Mouse (Mus musculus) midbrain, embryonic 12.5 days (tissue): Measurements from ENCODE around the gene Gigyf2. TPM values are rescaled to one million over a fixed set of nuclear protein-coding genes. Genes with fewer than 3 reads are reported as not detected.
"Not testable (repeated sequence)": the region's sequence is repeated elsewhere in the genome, so short reads cannot be mapped to it uniquely, and the experiment has no call there.

Experiments
- ATAC-seq: fragments of 200-750 bp; cut with Nextera tagmentation; 2 replicates; pipeline ENCODE4 v1.8.0; 2017; ENCODE audit warnings: low read depth, moderate TSS enrichment, moderate library complexity; ENCODE audit not compliant: low FRiP score
- H3K27ac ChIP-seq: fragments of 300-500 bp; sonication (generic); replicated peaks from 2 replicates; pipeline ENCODE4 v1.5.1; 2016; ENCODE audit warnings: mild to moderate bottlenecking
- H3K27me3 ChIP-seq: fragments of 300-500 bp; sonication (generic); 2 replicates; pipeline ENCODE4 v1.6.1; 2016; ENCODE audit warnings: mild to moderate bottlenecking
- H3K36me3 ChIP-seq: fragments of 300-500 bp; sonication (generic); 2 replicates; pipeline ENCODE4 v1.6.1; 2016
- H3K4me1 ChIP-seq: fragments of 300-500 bp; sonication (generic); 2 replicates; pipeline ENCODE4 v1.6.1; 2016
- H3K4me2 ChIP-seq: fragments of 300-500 bp; sonication (generic); replicated peaks from 2 replicates; pipeline ENCODE4 v1.6.1; 2016; ENCODE audit warnings: mild to moderate bottlenecking, moderate library complexity
- H3K4me3 ChIP-seq: fragments of 300-500 bp; sonication (generic); 2 replicates; pipeline ENCODE4 v1.5.1; 2016; ENCODE audit warnings: mild to moderate bottlenecking
- H3K9ac ChIP-seq: fragments of 300-500 bp; sonication (generic); replicated peaks from 2 replicates; pipeline ENCODE4 v1.6.1; 2016; ENCODE audit warnings: mild to moderate bottlenecking, moderate library complexity
- H3K9me3 ChIP-seq: fragments of 300-500 bp; sonication (generic); 2 replicates; pipeline ENCODE4 v1.6.1; 2016; ENCODE audit warnings: mild to moderate bottlenecking
- WGBS: fragments of 180-500 bp; shearing (Covaris S2); methylation state at CpG from one replicate; pipeline ENCODE4 v1.1.7; 2016; 5-methylcytosine and 5-hydroxymethylcytosine counted together
- polyA plus RNA-seq: library from polyadenylated mRNA; unstranded; fragments of >200 nt; fragmentation: Nextera tagmentation; extraction: Ambion mirVana; gene quantifications from 2 replicates; pipeline ENCODE4 v1.2.1, GENCODE M21; 2016

The Gigyf2 gene
- polyA plus RNA-seq, 1 experiment from 2014 or later = 64.3 TPM

GRCm38 (mm10) chr1:87467469-87467868 lies 140.7 kb downstream of the Gigyf2 start:
- H3K4me3 ChIP-seq = no peak overlapping the region
- H3K27me3 ChIP-seq = peaks cover 5% of the 10 kb centered on the region; the same call in 1 of the 2 replicates
- no peaks in the 10 kb centered on the region for H3K4me1 ChIP-seq
- H3K27ac ChIP-seq = no peak overlapping the region
- no peak overlapping the region for H3K9ac ChIP-seq
- no peak for ATAC-seq
- 84% methylated on average over 9 of the region's 9 CpGs for WGBS
- no peaks in the 10 kb centered on the region for H3K9me3 ChIP-seq
- no peak overlapping the region for H3K4me2 ChIP-seq
- no peaks in the 10 kb centered on the region for H3K36me3 ChIP-seq

DNA sequence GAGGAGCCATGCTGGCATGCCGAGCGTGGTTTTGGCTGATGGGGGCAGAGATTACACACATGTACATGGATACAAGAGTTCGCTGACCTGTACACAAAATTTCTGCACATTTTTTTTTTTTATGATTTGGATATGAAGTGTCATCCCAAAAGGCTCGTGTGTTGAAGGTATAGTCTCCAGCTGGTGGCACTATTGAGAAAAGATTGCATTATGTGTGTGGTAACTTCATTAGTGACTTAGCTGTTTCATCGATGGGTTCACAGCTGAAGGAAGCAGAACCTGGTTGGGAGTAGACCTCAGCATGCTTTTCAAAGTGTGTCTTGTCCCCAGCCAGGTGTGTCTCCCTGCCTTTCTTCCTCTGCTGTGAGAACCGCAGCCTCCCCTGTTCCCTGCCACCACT lies 141.5 kb downstream of the Gigyf2 start:
- no peak overlapping the region for H3K4me3 ChIP-seq
- H3K9ac ChIP-seq = no peak overlapping the region
- H3K9me3 ChIP-seq = no peaks in the 10 kb centered on the region
- peaks cover 5% of the 10 kb centered on the region; the same call in 1 of the 2 replicates for H3K27me3 ChIP-seq
- ATAC-seq = no peak
- H3K36me3 ChIP-seq = no peaks in the 10 kb centered on the region
- H3K27ac ChIP-seq = no peak overlapping the region
- H3K4me1 ChIP-seq = no peaks in the 10 kb centered on the region
- WGBS = 82% methylated on average over 6 of the region's 6 CpGs
- H3K4me2 ChIP-seq = no peak overlapping the region

GRCm38 (mm10) chr1:87469971-87470370 lies 143.2 kb downstream of the Gigyf2 start, which contains the start of gene Snorc:
Gene Snorc (plus strand): TSS chr1:87470271.
- not testable (repeated sequence) for H3K4me1 ChIP-seq, ATAC-seq, H3K36me3 ChIP-seq, H3K4me2 ChIP-seq, H3K9me3 ChIP-seq, H3K27ac ChIP-seq, H3K9ac ChIP-seq, H3K4me3 ChIP-seq
- 41% methylated on average over 8 of the region's 10 CpGs for WGBS
- peaks cover 19% of the 10 kb centered on the region for H3K27me3 ChIP-seq

DNA sequence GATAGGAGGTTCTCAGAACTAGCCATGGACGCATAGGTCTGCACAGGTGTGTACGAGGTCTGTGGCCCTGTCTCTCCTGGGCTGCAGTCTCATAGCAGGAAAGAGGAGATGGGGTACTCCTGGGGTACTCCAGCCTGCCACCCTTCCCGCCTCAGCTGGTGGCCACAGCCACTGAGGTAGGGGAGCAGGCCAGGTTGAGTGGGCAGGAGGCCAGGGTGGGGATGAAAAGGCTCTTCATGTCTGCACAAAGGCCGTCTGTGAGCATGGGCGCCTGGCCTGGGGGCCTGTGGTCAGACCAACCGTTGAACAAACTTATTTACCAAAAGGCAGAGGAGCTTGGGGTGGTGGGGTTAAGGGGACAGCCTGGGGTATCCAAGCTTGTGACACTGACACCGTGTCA lies 145.1 kb downstream of the Gigyf2 start:
- H3K9ac ChIP-seq = no peak overlapping the region
- H3K27me3 ChIP-seq = peaks cover 37% of the 10 kb centered on the region
- ATAC-seq = no peak
- 85% methylated on average over 7 of the region's 7 CpGs for WGBS
- H3K9me3 ChIP-seq = no peaks in the 10 kb centered on the region
- no peak overlapping the region for H3K4me3 ChIP-seq
- H3K4me2 ChIP-seq = no peak overlapping the region
- H3K4me1 ChIP-seq = peaks cover 11% of the 10 kb centered on the region; the same call in 1 of the 2 replicates
- H3K27ac ChIP-seq = no peak overlapping the region
- H3K36me3 ChIP-seq = no peaks in the 10 kb centered on the region

DNA sequence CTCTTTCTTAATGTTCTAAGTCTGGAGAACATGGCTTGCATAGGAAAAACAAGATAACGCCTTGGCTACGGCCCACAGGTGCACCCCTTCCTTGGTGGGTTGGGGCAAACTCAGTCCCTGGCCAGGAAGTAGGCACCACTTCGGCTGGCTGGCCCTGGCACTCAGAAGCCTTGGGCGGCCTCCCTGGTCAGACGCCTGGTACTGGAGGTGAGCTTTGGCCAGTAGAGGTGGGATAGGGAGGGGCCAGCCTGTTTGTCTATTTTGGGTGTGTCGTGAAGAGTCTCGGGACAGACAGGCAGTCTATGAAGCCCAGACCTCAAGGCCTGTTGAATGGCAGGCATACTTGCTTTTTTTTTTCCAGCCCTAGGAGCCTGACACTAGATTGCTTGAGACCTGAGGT lies 145.8 kb downstream of the Gigyf2 start:
- no peaks in the 10 kb centered on the region for H3K36me3 ChIP-seq
- H3K4me1 ChIP-seq = peaks cover 11% of the 10 kb centered on the region; the same call in 1 of the 2 replicates
- no peak overlapping the region for H3K27ac ChIP-seq
- H3K9me3 ChIP-seq = no peaks in the 10 kb centered on the region
- peaks cover 38% of the 10 kb centered on the region for H3K27me3 ChIP-seq
- no peak overlapping the region for H3K4me3 ChIP-seq
- ATAC-seq = no peak
- 93% methylated on average over 7 of the region's 7 CpGs for WGBS
- no peak overlapping the region for H3K9ac ChIP-seq
- H3K4me2 ChIP-seq = no peak overlapping the region

DNA sequence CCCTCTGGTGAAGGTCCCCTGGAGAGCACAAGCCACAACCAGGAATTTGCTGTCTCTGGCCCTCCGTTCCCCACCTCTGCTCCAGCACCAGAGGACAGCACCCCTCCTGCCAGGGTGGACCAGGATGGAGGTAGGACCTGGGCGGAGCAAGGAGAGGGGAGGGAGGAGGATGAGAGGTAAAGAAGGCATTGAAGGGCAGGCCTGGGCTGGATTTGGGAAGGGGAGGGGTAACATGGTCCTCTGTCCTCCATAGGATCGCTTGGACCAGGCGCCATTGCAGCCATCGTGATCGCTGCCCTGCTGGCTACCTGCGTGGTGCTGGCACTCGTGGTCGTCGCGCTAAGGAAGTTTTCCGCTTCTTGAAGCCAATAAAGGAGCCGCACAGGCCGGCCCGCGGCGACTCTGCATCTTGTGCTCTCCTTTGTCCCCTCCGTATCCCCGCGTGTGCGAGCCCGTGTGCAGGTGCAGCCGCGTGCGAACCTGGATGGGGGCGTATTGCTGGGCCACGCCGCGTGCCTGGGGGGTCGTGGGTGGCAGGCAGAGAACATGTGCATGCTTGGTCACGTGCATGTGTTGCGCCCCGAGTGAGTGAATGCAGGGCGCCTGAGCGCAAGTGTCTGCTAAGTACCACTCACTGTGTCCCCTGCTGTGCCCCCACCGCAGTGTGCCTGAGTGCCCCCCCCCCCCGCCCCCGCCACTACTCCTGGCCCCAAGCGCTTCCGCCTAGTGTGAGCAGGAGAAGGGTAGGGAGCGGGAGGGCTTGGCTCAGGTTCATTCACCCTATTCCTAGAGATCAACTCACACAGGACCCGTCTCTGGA lies 148.5 kb downstream of the Gigyf2 start:
- Histone ChIP-seq H3K9me3 (no peaks in the 10 kb centered on the region), H3K36me3 (no peaks in the 10 kb centered on the region), H3K9ac (peak overlapping the region; percentile 49), H3K27ac (no peak overlapping the region), H3K4me2 (peak overlapping the region; percentile 79), H3K4me1 (peaks cover 11% of the 10 kb centered on the region; the same call in 1 of the 2 replicates), H3K27me3 (peaks cover 33% of the 10 kb centered on the region), H3K4me3 (peak overlapping the region; percentile 42)
- ATAC-seq = peak; percentile 41; the same call in 1 of the 2 replicates
- 2% methylated on average over 40 of the region's 42 CpGs for WGBS

DNA sequence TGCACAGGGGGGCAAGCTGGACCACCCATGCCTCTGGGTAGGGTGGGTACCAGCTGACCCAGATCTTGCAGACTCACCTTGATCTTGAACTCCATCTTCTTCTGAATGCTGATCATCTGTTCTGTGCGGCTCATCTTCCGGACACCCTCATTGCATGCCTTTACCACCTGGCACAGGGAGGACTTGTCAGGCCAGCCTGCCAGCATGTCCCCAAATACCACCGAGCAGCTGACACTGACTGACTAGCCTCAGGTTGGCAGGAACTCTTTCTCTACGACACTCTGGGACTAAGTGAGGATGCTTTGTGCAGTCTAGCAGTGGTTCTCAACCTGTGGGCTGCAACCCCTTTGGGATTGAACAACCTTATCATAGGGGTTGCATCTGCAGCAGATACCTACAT lies 155.7 kb downstream of the Gigyf2 start:
- no peaks in the 10 kb centered on the region for H3K4me1 ChIP-seq
- no peak overlapping the region for H3K9ac ChIP-seq
- H3K36me3 ChIP-seq = no peaks in the 10 kb centered on the region
- H3K27me3 ChIP-seq = no peaks in the 10 kb centered on the region
- no peaks in the 10 kb centered on the region for H3K9me3 ChIP-seq
- H3K27ac ChIP-seq = no peak overlapping the region
- no peak overlapping the region for H3K4me3 ChIP-seq
- no peak overlapping the region for H3K4me2 ChIP-seq
- WGBS = 86% methylated on average over 4 of the region's 4 CpGs
- ATAC-seq = no peak

GRCm38 (mm10) chr1:87486386-87486785 lies 159.6 kb downstream of the Gigyf2 start:
- Histone ChIP-seq H3K27me3 (no peaks in the 10 kb centered on the region), H3K4me3 (no peak overlapping the region), H3K4me2 (no peak overlapping the region), H3K27ac (no peak overlapping the region), H3K36me3 (no peaks in the 10 kb centered on the region), H3K9ac (no peak overlapping the region), H3K4me1 (no peaks in the 10 kb centered on the region), H3K9me3 (no peaks in the 10 kb centered on the region)
- ATAC-seq = no peak
- 80% methylated on average over 6 of the region's 6 CpGs for WGBS

DNA sequence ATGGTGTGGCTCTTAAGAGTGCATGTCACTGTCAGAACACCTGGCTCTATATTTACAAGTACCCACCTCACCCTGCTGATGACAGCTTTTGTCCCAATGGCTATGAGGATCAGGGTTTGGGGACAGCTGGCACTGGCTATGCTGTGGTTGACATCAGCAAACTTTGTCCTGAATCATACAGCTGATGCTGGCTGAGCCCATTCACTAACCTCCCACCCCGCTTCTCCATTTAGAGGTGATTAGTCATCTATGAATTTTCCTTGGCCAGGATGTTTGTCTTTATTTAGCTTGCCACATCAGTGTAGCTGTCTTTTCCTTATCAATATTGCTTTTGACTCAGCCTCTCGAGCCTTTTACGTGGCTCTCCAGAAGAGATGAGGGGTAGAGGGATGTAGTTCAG lies 165.5 kb downstream of the Gigyf2 start:
- Histone ChIP-seq H3K4me2 (no peak overlapping the region), H3K27ac (no peak overlapping the region), H3K9ac (no peak overlapping the region), H3K4me1 (no peaks in the 10 kb centered on the region), H3K4me3 (no peak overlapping the region), H3K36me3 (no peaks in the 10 kb centered on the region), H3K9me3 (no peaks in the 10 kb centered on the region), H3K27me3 (no peaks in the 10 kb centered on the region)
- 88% methylated on average over 3 of the region's 3 CpGs for WGBS
- ATAC-seq = no peak

DNA sequence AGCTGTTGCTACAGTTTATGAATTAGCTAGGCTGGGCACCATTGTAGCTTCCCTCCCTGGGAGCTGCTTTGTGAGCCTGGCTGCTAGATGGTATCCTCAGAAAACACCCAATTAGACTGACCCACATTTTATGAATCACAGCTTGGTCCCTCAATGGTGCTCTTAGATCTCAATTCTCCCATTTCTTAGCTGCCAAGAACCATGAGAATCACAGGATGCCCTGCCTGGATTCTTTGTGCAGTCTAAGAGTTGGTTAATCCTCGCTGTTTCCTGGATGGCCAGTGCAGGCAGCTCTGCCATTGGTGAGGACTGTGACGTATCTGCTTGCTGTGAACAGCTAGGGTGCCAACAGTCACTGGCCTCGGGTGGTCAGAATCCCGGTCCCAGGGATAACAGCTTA lies 166.7 kb downstream of the Gigyf2 start:
- H3K27ac ChIP-seq = no peak overlapping the region
- H3K9me3 ChIP-seq = no peaks in the 10 kb centered on the region
- no peak for ATAC-seq
- no peak overlapping the region for H3K9ac ChIP-seq
- H3K4me1 ChIP-seq = no peaks in the 10 kb centered on the region
- WGBS = 73% methylated on average over 4 of the region's 4 CpGs
- H3K27me3 ChIP-seq = no peaks in the 10 kb centered on the region
- H3K4me3 ChIP-seq = no peak overlapping the region
- H3K4me2 ChIP-seq = no peak overlapping the region
- H3K36me3 ChIP-seq = no peaks in the 10 kb centered on the region
